Comparison of ENCODE assay signal across 8 mouse cellular contexts in genomic region chr7:98430785-98431184, GRCm38 (mm10). TPM values are rescaled to one million over a fixed set of nuclear protein-coding genes. Genes with fewer than 3 reads are reported as not detected.
DNase-seq lines count a peak whose midpoint lies in the region; ATAC-seq and TF ChIP-seq lines count a peak whose summit lies in the region.

No protein-coding gene starts in this region.

- peak; percentile 76 for ATAC-seq in forebrain, embryonic 14.5 days
- ATAC-seq in hindbrain, embryonic 12.5 days (ENCODE audit: low FRiP score) = peak; percentile 56; the same call in 1 of the 2 replicates
- no peak for ATAC-seq in inflammation-experienced regulatory T-cells, adult 6 months

- no peak overlapping the region for H3K27ac ChIP-seq in forebrain, embryonic 14.5 days (ENCODE audit: low read depth, low read length)
- H3K27ac ChIP-seq in hindbrain, embryonic 12.5 days = no peak overlapping the region
- no peak overlapping the region for H3K27ac ChIP-seq in layer of hippocampus, adult 2 months

- H3K36me3 ChIP-seq in forebrain, embryonic 14.5 days (ENCODE audit: control insufficient read depth, insufficient read depth, low read length) = no peaks in the 10 kb centered on the region
- no peaks in the 10 kb centered on the region for H3K36me3 ChIP-seq in hindbrain, embryonic 12.5 days

- DNase-seq in Muller cell, postnatal 12 days (ENCODE audit: inconsistent ontology term) = peak; percentile 41
- DNase-seq in cerebellum, adult 11 months = peak; percentile 43
- peak; percentile 79 for DNase-seq in forebrain, embryonic 14.5 days (ENCODE audit: low spot score)
- peak; percentile 34 to 61 for DNase-seq in layer of hippocampus, adult 2 months (ENCODE audit: low spot score in 2 of 2)
- peak; percentile 78 for DNase-seq in lung, postnatal 14 days
- peak; percentile 78 for DNase-seq in right cerebral cortex, postnatal 14 days

- no peak overlapping the region for H3K4me2 ChIP-seq in forebrain, embryonic 14.5 days (ENCODE audit: low read length)
- H3K4me2 ChIP-seq in hindbrain, embryonic 12.5 days (replicated peaks) = no peak overlapping the region

- H3K9ac ChIP-seq in forebrain, embryonic 14.5 days (ENCODE audit: low read length) = no peak overlapping the region
- H3K9ac ChIP-seq in hindbrain, embryonic 12.5 days = no peak overlapping the region

- no peaks in the 10 kb centered on the region for H3K27me3 ChIP-seq in forebrain, embryonic 14.5 days (replicated peaks; ENCODE audit: control insufficient read depth, insufficient read depth, low read length)
- H3K27me3 ChIP-seq in hindbrain, embryonic 12.5 days = no peaks in the 10 kb centered on the region

- H3K4me1 ChIP-seq in forebrain, embryonic 14.5 days (ENCODE audit: control insufficient read depth, insufficient read depth, low read length) = no peaks in the 10 kb centered on the region
- H3K4me1 ChIP-seq in hindbrain, embryonic 12.5 days = no peaks in the 10 kb centered on the region

- no peaks in the 10 kb centered on the region for H3K9me3 ChIP-seq in forebrain, embryonic 14.5 days (replicated peaks; ENCODE audit: control insufficient read depth, low read length)
- H3K9me3 ChIP-seq in hindbrain, embryonic 12.5 days (replicated peaks) = no peaks in the 10 kb centered on the region

- 44% methylated on average over 3 of the region's 3 CpGs for WGBS in forebrain, embryonic 14.5 days
- WGBS in hindbrain, embryonic 12.5 days = 35% methylated on average over 3 of the region's 3 CpGs

- peak; percentile 95 for TF ChIP-seq CTCF in layer of hippocampus, adult 2 months (conservative IDR thresholded peaks at IDR 0.05)

- H3K4me3 ChIP-seq in forebrain, embryonic 14.5 days (ENCODE audit: low read depth, low read length) = no peak overlapping the region
- no peak overlapping the region for H3K4me3 ChIP-seq in hindbrain, embryonic 12.5 days
- H3K4me3 ChIP-seq in layer of hippocampus, adult 2 months = no peak overlapping the region

RNA-seq across cellular contexts. Expression of gene Gucy2d, which starts 9.4 kb away (rescaled TPM):
- polyA plus RNA-seq in forebrain, embryonic 14.5 days (2014; fragmentation: Nextera tagmentation; extraction: Ambion mirVana) = 0.10 and 0.16 TPM in 2 replicates
- polyA plus RNA-seq in hindbrain, embryonic 12.5 days (2016; fragmentation: Nextera tagmentation; extraction: Ambion mirVana) = 0.22 TPM in 1 of 2 replicates, not detected in the other
- total RNA-seq in layer of hippocampus, adult 2 months (2021) = not detected
- polyA plus RNA-seq in inflammation-experienced regulatory T-cells, adult 6 months (2017; shearing (Covaris generic)) = not detected

RNA-seq across cellular contexts. Expression of gene Lrrc32, which starts 58.3 kb away (rescaled TPM):
- 2.3 and 3.0 TPM in 2 replicates for polyA plus RNA-seq in forebrain, embryonic 14.5 days (2014; fragmentation: Nextera tagmentation; extraction: Ambion mirVana)
- 4.9 and 6.3 TPM in 2 replicates for polyA plus RNA-seq in hindbrain, embryonic 12.5 days (2016; fragmentation: Nextera tagmentation; extraction: Ambion mirVana)
- total RNA-seq in layer of hippocampus, adult 2 months (2021) = 1 to 10 TPM; 1.7 to 2.2 TPM
- 10 to 100 TPM; 13.6 to 50.0 (median 44.7) TPM for polyA plus RNA-seq in inflammation-experienced regulatory T-cells, adult 6 months (2017; shearing (Covaris generic))
